Mouse (Mus musculus) G1E-ER4 (cell line): ENCODE measurements around the gene Mad1l1. TPM values are rescaled to one million over a fixed set of nuclear protein-coding genes. Genes with fewer than 3 reads are reported as not detected.

Source experiments
- GATA1 ChIP-seq: IDR thresholded peaks from one replicate; pipeline ENCODE4 v1.8.0; 2012; ENCODE audit warnings: low read length, inconsistent platforms
- polyA plus RNA-seq: library from polyadenylated mRNA; stranded (reverse); fragments of >175 nt; gene quantifications from 2 replicates; pipeline ENCODE4 v1.2.3, GENCODE M21; 2012

Mad1l1 gene
- polyA plus RNA-seq, 1 experiment, result 35.6 TPM

DNA sequence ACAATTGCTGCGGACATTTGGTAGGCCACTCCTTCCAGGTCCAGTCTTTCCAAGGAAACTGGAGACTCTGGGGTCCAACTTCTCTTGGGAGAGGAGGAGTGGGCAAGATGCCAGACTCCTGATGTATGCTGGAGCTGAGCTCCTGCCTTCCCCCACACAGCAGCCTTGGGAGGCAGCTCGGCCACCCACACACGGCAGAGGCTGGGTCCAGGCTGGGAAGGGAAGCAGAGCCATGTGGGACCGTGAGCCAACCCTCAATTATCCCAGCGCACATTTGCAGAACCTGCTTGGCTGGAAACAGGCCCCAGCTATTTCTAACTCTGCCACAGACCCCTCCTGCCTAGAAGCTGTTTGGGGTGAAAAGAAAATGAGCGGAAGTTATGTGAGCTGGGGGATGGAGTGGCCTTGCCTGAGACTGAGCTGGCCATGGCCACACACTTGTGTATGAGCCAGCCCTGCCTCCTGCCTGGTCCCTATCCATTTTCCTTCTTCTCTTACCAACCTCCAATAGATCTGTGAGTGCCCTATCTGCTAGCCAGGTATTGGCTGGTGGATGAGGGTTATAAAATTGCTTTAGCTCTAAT, 260.0 kb downstream of the Mad1l1 start:
- no peak for TF ChIP-seq GATA1

DNA sequence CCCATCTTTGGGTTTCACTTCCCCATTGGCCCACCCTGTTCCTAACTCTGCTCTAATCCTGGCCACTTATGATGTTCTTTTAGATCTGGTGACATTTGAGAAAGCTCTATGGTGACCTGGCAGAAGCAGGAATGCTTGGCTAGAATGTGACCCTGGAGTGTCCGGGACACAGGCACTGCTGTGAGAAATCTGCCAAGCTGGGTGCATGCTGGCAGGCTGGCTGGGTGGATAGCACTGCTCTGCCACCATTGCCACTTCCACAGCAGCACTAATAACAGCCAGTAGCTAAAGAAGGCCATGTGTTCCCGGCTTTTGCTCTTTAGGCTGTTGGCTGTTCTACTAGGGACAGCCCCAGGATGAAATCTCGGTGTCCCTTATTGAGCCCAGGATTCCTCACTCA, 265.1 kb downstream of the Mad1l1 start:
- TF ChIP-seq GATA1, result no peak

GRCm38 (mm10) chr5:140055431-140055830, 265.9 kb downstream of the Mad1l1 start:
- no peak for TF ChIP-seq GATA1

- TF ChIP-seq GATA1, result no peak
Measured at GRCm38 (mm10) chr5:140053626-140054025, 267.7 kb downstream of the Mad1l1 start.

DNA sequence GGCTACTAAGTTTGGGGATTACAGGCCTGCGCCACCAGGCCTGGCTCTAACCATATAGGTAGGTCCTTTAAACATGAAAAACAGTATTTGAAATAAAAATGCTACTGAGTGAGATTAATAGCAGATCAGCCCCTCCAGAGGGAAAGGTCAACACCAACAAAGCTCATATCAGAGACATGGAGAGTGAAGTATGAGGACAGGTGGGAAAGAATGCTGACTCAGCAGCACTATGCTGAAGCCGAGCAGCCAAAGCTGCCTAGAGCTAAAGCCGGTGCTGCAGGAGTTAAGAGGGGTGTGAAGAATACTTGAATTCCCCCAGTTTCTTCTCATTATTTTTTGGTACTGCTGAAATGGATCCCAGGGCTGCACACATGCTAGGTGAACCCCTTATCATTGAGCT, 268.9 kb downstream of the Mad1l1 start:
- no peak for TF ChIP-seq GATA1

DNA sequence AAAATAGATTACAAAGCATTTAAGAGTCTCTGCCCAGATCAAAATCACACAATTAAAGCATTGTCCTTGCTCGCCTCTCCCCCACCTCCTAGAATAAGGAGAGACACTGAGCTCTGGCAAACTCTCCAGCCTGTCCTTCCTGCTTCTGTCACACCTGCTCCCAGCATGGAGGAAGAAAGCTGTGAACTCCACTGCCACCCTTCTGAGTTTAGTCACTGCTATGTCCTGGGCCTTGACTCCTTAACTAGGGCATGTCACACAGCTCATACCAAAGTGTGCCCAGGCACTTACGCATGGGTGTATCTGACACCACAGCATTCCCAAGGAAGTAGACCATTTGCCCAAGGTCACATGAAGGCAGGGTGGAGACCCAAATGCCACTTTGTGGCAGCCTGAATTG, 275.9 kb downstream of the Mad1l1 start:
- no peak for TF ChIP-seq GATA1

DNA sequence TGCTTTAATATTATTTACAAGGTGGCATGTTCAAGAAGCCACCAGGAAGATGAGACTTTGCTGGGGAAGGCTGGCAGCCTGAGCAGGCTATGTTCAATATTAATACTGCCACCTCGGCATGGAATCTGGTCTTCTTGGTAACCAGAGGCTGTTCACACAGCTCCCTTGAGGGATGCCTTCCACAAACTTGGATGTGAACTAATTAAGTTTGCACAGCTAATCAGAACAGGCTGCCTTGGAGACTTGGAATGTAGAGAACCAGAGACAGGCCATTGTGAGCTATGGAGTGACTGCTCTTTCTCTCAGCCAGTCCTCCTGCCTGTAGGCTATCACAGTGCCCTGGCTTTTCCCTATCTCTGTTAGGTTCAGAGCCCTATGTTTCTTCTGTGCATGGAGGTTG, 278.4 kb downstream of the Mad1l1 start:
- no peak for TF ChIP-seq GATA1

DNA sequence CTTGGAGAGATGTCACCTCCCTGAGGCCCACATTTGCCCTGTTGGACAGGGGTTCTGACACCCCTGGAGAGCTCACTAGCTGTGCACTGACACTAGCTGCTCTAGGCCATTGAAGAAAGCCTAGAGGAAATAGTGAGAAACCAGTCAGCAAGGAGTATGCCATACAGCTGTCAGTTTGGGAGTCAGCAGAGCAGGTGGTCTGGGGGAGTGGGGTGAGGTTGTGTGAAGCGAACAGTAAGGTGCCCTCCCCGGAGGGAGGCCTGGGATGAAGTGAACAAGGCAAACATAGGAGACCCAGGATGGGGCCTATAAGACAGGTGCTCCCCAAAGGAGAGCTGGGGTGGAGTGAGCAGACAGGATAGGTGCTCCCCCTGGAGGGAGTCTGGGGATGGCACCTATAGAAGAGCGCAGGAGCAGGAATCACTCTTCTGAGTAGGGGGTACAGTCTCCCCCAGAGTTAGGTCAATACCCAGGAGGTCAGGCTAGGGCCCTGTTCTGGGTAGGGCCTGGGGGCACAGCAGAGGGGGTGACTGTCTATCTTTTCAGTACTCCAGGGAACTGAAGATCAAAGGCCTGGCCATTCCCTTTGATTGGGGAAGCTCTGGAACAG, 279.2 kb downstream of the Mad1l1 start:
- no peak for TF ChIP-seq GATA1

DNA sequence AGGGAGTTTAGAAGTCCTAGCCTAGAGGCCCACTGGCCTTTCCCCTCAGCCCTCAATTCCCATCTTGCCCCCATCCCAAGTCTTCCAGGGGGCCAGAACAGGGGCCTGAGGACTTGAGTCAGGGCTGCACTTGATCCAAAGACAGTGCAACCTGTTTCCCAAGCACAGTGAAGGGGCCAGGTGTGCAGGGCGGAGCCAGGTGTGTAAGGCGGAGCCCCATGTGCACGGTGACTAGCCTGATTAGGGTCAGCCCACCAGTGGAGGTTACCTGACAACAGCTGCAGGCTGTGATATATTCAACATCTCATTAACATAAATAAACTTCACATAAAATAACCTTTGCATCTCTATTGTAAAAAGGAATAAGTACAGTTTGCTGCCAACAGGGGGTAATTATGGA, 280.3 kb downstream of the Mad1l1 start:
- TF ChIP-seq GATA1, result no peak

DNA sequence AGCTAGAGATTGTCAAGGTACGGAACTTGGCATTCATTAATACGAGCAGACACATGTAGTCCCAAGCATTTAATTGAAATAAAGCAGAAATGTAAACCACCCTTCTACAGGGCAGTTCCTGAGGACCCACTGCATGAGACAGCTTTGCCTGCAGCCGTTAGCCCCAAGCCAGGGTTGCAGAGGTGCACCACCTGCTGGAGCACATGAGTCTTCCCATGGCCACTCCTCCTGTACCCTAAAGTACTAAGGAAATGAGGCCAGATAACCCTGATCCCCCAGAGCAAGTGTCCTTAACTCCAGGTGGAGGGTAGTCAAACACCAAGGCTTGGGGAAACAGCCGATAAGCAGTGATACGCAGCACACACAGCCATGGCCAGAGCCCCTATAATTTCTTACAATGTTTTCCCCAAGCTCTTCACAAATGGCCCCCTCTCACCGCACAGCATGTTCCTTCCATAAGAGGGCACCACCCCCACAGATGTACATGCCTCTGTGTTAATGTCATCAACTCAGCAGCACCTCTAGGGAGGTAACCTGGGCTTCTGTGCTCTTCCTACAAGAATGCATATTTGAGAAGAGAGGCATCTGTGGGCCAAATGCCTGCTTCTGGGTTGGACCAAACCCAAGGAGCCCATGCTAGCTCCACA, 283.6 kb downstream of the Mad1l1 start:
- TF ChIP-seq GATA1, result no peak

DNA sequence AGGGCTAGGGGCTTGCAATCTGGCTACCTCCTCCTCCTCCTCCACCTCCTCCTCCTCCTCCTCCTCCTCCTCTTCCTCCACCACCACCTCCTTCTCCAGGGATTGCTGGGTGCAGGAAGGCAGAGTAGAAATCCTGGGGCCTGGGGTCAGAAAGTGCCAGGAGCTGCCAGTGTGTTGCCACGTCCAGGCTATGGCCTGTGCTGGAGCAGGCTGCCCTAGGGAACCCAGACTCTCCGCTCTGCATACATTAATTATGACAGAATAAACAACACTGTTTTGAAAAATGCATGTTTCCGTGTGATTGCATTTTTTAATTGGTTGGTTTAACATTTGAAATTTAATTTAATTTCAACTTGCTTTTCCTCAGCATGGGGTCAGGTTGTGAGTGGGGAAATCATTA, 285.7 kb downstream of the Mad1l1 start:
- TF ChIP-seq GATA1, result no peak

GRCm38 (mm10) chr5:140035025-140035330, 286.4 kb downstream of the Mad1l1 start:
- TF ChIP-seq GATA1, result no peak

- TF ChIP-seq GATA1, result no peak
Measured at GRCm38 (mm10) chr5:140034300-140035024, 286.9 kb downstream of the Mad1l1 start.

- TF ChIP-seq GATA1, result no peak
Measured at GRCm38 (mm10) chr5:140026366-140026765, 295.0 kb downstream of the Mad1l1 start.

- TF ChIP-seq GATA1, result no peak
Measured at GRCm38 (mm10) chr5:140025301-140025700, 296.1 kb downstream of the Mad1l1 start.

DNA sequence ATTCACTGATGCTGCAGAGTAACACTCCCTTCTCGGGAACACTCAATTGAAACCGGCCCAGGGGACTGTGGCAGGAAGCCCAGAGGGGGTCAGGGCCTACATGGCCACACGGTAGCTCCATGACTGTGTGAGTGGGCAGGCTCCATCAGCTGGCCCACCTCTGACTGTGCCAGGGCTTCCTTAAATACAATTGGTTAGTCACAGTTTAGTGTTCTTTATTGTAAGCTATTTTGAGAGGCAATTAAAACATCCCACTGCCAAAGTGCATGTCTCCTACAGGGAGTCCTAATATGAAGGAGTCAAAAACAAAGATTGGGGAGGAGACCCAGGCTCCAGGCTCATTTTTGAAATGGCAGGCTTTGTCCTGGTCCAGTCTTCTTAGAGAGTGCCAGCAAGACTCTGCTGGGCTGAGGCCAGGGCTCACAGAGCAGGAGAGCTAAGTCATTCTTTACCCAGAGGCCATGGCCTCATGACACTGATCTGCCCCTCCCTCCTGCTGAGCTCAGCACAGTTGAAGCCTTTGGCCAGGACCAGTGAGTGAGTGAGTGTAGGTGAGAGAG, 297.3 kb downstream of the Mad1l1 start:
- no peak for TF ChIP-seq GATA1

DNA sequence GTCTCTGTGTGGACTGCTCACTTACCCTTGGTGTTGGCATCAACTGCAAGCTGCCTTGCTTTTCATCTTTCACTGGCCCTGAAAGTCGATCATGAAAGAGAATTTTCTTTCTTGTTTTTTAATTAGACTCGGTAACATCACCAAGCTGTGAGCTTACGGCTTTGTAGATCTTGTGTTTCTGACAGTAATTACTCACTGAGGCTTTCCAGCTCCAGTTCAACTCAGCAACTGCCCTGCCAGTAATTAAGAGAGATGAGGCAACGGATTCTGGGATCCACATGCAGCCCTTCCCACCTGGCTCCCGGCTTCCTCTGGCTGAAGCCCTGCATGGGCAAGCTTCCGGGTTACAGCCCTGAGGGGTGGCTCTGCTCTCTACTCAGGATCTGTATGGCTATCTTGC, 298.5 kb downstream of the Mad1l1 start:
- TF ChIP-seq GATA1, result no peak
